Mouse (Mus musculus) embryonic facial prominence, embryonic 14.5 days (tissue): ENCODE results near the gene Syt16. TPM values are rescaled to one million over a fixed set of nuclear protein-coding genes. Genes with fewer than 3 reads are reported as not detected.

ENCODE experiments used
- ATAC-seq: fragments of 200-750 bp; cut with Nextera tagmentation; 2 replicates; pipeline ENCODE4 v1.8.0; 2017; ENCODE audit warnings: low read depth, moderate number of reproducible peaks, moderate TSS enrichment
- DNase-seq: peaks from one replicate; pipeline ENCODE4 v3.0.0-alpha.2; 2015; ENCODE audit warnings: low spot score
- H3K27ac ChIP-seq: fragments of 300-500 bp; sonication (generic); replicated peaks from 2 replicates; pipeline ENCODE4 v1.5.1; 2014; ENCODE audit warnings: low read depth, mild to moderate bottlenecking, low read length, moderate library complexity
- H3K27me3 ChIP-seq: fragments of 300-500 bp; sonication (generic); replicated peaks from 2 replicates; pipeline ENCODE4 v1.6.1; 2014; ENCODE audit warnings: low read length; ENCODE audit not compliant: control insufficient read depth, insufficient read depth
- H3K36me3 ChIP-seq: fragments of 300-500 bp; sonication (generic); 2 replicates; pipeline ENCODE4 v1.6.1; 2014; ENCODE audit warnings: low read length, mixed read lengths; ENCODE audit not compliant: control insufficient read depth, insufficient read depth
- H3K4me1 ChIP-seq: fragments of 300-500 bp; sonication (generic); 2 replicates; pipeline ENCODE4 v1.6.1; 2014; ENCODE audit warnings: antibody characterized with exemption, low read length; ENCODE audit not compliant: control insufficient read depth, insufficient read depth
- H3K4me2 ChIP-seq: fragments of 300-500 bp; sonication (generic); 2 replicates; pipeline ENCODE4 v1.6.1; 2014; ENCODE audit warnings: low read depth, mild to moderate bottlenecking, low read length, moderate library complexity, mixed read lengths
- H3K4me3 ChIP-seq: fragments of 300-500 bp; sonication (generic); 2 replicates; pipeline ENCODE4 v1.5.1; 2014; ENCODE audit warnings: low read depth, mild to moderate bottlenecking, low read length
- H3K9ac ChIP-seq: fragments of 300-500 bp; sonication (generic); 2 replicates; pipeline ENCODE4 v1.6.1; 2014; ENCODE audit warnings: low read depth, mild to moderate bottlenecking, low read length, moderate library complexity, mixed read lengths
- H3K9me3 ChIP-seq: fragments of 300-500 bp; sonication (generic); 2 replicates; pipeline ENCODE4 v1.6.1; 2016; ENCODE audit warnings: low read length; ENCODE audit not compliant: control insufficient read depth
- WGBS: fragments of 180-500 bp; shearing (Covaris S2); extraction: QIAGEN DNeasy Blood & Tissue Kit; methylation state at CpG from one replicate; pipeline ENCODE4 v1.1.7; 2014; 5-methylcytosine and 5-hydroxymethylcytosine counted together
- polyA plus RNA-seq: library from polyadenylated mRNA; unstranded; fragments of >200 nt; fragmentation: Nextera tagmentation; extraction: Ambion mirVana; gene quantifications from 2 replicates; pipeline ENCODE4 v1.2.1, GENCODE M21; 2014

The Syt16 gene
- polyA plus RNA-seq, 1 experiment from 2014 or later: 5.5 TPM

GRCm38 (mm10) chr12:74189840-74190239 lies 192.4 kb downstream of the Syt16 start:
- ATAC-seq (no peak), DNase-seq (no peak)
- Histone ChIP-seq H3K4me3 (no peak overlapping the region), H3K4me2 (no peak overlapping the region), H3K4me1 (no peaks in the 10 kb centered on the region), H3K9ac (no peak overlapping the region), H3K9me3 (0 out of 2 replicates have a peak, but pooled peaks cover under 1% of the 10 kb centered on the region), H3K36me3 (no peaks in the 10 kb centered on the region), H3K27me3 (no peaks in the 10 kb centered on the region), H3K27ac (no peak overlapping the region)
- WGBS: 80% methylated on average over 4 of the region's 4 CpGs

GRCm38 (mm10) chr12:74190297-74190696 lies 192.8 kb downstream of the Syt16 start:
- Histone ChIP-seq H3K4me3 (no peak overlapping the region), H3K9me3 (no peaks in the 10 kb centered on the region), H3K9ac (no peak overlapping the region), H3K4me2 (no peak overlapping the region), H3K36me3 (no peaks in the 10 kb centered on the region), H3K27ac (no peak overlapping the region), H3K27me3 (no peaks in the 10 kb centered on the region), H3K4me1 (no peaks in the 10 kb centered on the region)
- ATAC-seq: no peak
- no peak for DNase-seq
- 84% methylated on average over 5 of the region's 5 CpGs for WGBS

DNA sequence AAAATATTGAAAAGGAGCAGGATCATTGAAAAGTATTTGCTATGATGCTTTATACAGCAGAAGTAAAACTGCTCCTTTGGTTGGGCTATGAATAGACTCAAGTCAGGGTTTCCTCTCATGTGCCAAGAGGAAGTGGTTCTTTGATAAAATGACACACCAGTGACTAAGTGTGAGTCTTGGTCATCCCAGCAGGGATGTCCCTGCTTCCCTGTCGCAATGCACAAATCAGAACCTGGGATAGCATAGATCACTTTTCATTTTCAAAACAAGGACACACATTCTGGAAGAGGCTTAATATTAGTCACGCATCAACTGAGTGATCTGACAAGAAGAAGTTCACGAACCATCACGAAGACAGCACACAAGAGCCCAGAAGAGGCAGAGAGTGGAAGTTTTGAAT lies 195.1 kb downstream of the Syt16 start:
- Histone ChIP-seq H3K4me3 (no peak overlapping the region), H3K27ac (no peak overlapping the region), H3K36me3 (no peaks in the 10 kb centered on the region), H3K9me3 (no peaks in the 10 kb centered on the region), H3K27me3 (no peaks in the 10 kb centered on the region), H3K4me2 (no peak overlapping the region), H3K4me1 (no peaks in the 10 kb centered on the region), H3K9ac (no peak overlapping the region)
- 77% methylated on average over 4 of the region's 4 CpGs for WGBS
- DNase-seq (no peak), ATAC-seq (no peak)

- Histone ChIP-seq H3K27me3 (no peaks in the 10 kb centered on the region), H3K4me3 (no peak overlapping the region), H3K9me3 (no peaks in the 10 kb centered on the region), H3K9ac (no peak overlapping the region), H3K36me3 (no peaks in the 10 kb centered on the region), H3K4me1 (no peaks in the 10 kb centered on the region), H3K4me2 (no peak overlapping the region), H3K27ac (no peak overlapping the region)
- no peak for ATAC-seq
- DNase-seq: no peak
- WGBS: 84% methylated on average over 5 of the region's 5 CpGs
Observed at GRCm38 (mm10) chr12:74201410-74201809, 203.9 kb downstream of the Syt16 start.

GRCm38 (mm10) chr12:74202431-74203042 lies 205.1 kb downstream of the Syt16 start:
- ATAC-seq (no peak), DNase-seq (no peak)
- H3K9me3 ChIP-seq: no peaks in the 10 kb centered on the region
- H3K9ac ChIP-seq: no peak overlapping the region
- WGBS: 87% methylated on average over 6 of the region's 6 CpGs
- H3K4me1 ChIP-seq: no peaks in the 10 kb centered on the region
- H3K4me3 ChIP-seq: no peak overlapping the region
- no peaks in the 10 kb centered on the region for H3K27me3 ChIP-seq
- no peak overlapping the region for H3K4me2 ChIP-seq
- no peak overlapping the region for H3K27ac ChIP-seq
- no peaks in the 10 kb centered on the region for H3K36me3 ChIP-seq

DNA sequence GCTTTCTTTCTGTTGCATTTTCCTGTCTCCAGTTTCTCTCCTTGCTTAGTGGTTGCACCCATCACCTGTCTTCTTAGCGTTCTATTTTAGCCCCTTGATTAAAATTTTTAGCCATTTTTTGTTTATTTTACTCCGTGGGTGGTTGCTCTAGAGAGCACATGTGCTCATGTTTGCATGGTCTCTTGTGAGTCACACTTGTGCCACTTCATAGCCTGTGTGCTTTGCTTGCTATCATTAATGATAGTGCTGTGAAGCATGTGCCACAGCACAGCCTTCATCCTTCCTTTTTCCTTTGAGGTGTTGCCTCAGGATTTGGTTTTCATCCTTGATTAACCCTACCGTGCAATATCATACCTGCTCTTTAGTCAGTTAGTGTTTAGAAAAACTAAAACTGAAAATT lies 214.7 kb downstream of the Syt16 start:
- Histone ChIP-seq H3K4me1 (no peaks in the 10 kb centered on the region), H3K36me3 (no peaks in the 10 kb centered on the region), H3K27ac (no peak overlapping the region), H3K4me3 (no peak overlapping the region), H3K9ac (no peak overlapping the region), H3K27me3 (no peaks in the 10 kb centered on the region), H3K9me3 (no peaks in the 10 kb centered on the region), H3K4me2 (no peak overlapping the region)
- ATAC-seq: no peak
- no peak for DNase-seq
- 69% methylated on average over 3 of the region's 3 CpGs for WGBS

DNA sequence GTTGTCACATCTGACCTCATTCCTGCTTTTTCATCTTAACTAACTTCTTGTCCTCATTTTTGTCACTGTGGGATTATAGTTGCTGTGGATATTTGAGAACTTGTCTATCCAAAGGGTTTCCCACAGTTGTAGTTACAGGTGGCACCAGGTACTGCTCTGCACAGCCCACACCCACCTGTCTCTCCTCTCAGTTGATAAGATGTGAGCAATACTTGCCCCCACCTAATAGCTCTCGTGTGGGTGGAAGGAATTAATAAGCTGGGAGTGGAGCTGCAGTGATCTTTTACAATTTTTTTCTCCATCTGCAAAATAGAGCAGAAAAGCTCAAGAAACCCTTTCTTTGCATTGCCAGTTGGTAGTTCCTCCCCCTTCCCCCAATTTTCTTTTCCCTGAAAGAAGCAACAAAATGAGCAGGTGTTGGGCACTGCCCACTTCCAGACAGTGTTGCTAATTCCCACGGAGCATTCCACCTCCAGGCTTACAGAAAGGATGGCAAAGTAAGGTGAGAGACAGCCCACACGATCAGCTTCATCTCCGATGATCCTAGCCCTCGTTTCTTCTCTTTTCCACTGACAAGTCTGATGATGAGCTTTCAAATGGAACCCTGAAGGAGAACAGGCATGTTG lies 218.8 kb downstream of the Syt16 start:
- no peaks in the 10 kb centered on the region for H3K4me1 ChIP-seq
- no peaks in the 10 kb centered on the region for H3K9me3 ChIP-seq
- no peak for DNase-seq
- no peak overlapping the region for H3K4me3 ChIP-seq
- 63% methylated on average over 5 of the region's 5 CpGs for WGBS
- H3K27ac ChIP-seq: no peak overlapping the region
- no peak for ATAC-seq
- H3K4me2 ChIP-seq: no peak overlapping the region
- H3K9ac ChIP-seq: no peak overlapping the region
- H3K36me3 ChIP-seq: no peaks in the 10 kb centered on the region
- no peaks in the 10 kb centered on the region for H3K27me3 ChIP-seq

GRCm38 (mm10) chr12:74219909-74220308 lies 222.4 kb downstream of the Syt16 start:
- H3K9ac ChIP-seq: no peak overlapping the region
- DNase-seq (no peak), ATAC-seq (no peak)
- 80% methylated on average over 4 of the region's 4 CpGs for WGBS
- H3K9me3 ChIP-seq: no peaks in the 10 kb centered on the region
- no peaks in the 10 kb centered on the region for H3K4me1 ChIP-seq
- no peak overlapping the region for H3K27ac ChIP-seq
- no peak overlapping the region for H3K4me3 ChIP-seq
- H3K27me3 ChIP-seq: no peaks in the 10 kb centered on the region
- H3K36me3 ChIP-seq: no peaks in the 10 kb centered on the region
- no peak overlapping the region for H3K4me2 ChIP-seq

- WGBS: 65% methylated on average over 1 of the region's 1 CpGs
- Histone ChIP-seq H3K4me2 (no peak overlapping the region), H3K4me1 (no peaks in the 10 kb centered on the region), H3K9ac (no peak overlapping the region), H3K9me3 (no peaks in the 10 kb centered on the region), H3K36me3 (no peaks in the 10 kb centered on the region), H3K4me3 (no peak overlapping the region), H3K27ac (no peak overlapping the region), H3K27me3 (no peaks in the 10 kb centered on the region)
- ATAC-seq: no peak
- no peak for DNase-seq
Observed at GRCm38 (mm10) chr12:74220651-74221050, 223.2 kb downstream of the Syt16 start.
